Mouse (Mus musculus): Measurements from ENCODE around the gene Itga5. TPM values are rescaled to one million over a fixed set of nuclear protein-coding genes. Genes with fewer than 3 reads are reported as not detected.

The Itga5 gene
- polyA plus RNA-seq, 1 experiment from 2014 or later: 19.4 TPM

GRCm38 (mm10) chr15:103339166-103339960 is 27.2 kb downstream of the Itga5 start:
- Histone ChIP-seq H3K9ac (ENCODE audit: low read depth, low read length) (peak overlapping the region; percentile 41), H3K36me3 (ENCODE audit: insufficient read depth, low read length) (peaks cover 4% of the 10 kb centered on the region; the same call in 1 of the 2 replicates), H3K4me2 (ENCODE audit: low read length) (peak overlapping the region; percentile 91), H3K27ac (no peak overlapping the region), H3K4me1 (replicated peaks; ENCODE audit: insufficient read depth, low read length) (0 out of 2 replicates have a peak, but pooled peaks cover 9% of the 10 kb centered on the region), H3K27me3 (ENCODE audit: insufficient read depth, low read length) (peaks cover 19% of the 10 kb centered on the region), H3K4me3 (replicated peaks; ENCODE audit: low read depth, low read length) (peak overlapping the region; percentile 57), H3K9me3 (replicated peaks; ENCODE audit: low read length) (no peaks in the 10 kb centered on the region)
- no peak for DNase-seq (ENCODE audit: low spot score)
- TF ChIP-seq CTCF (IDR thresholded peaks at IDR 0.05; ENCODE audit: low read depth): no peak
- ATAC-seq (replicated peaks; ENCODE audit: low FRiP score, low read depth): 0 out of 2 replicates have a peak, but pooled peaks have one; percentile 31
- WGBS: 8% methylated on average over 31 of the region's 31 CpGs

GRCm38 (mm10) chr15:103338829-103339165 is 27.8 kb downstream of the Itga5 start:
- DNase-seq (ENCODE audit: low spot score) (no peak), ATAC-seq (replicated peaks; ENCODE audit: low FRiP score, low read depth) (0 out of 2 replicates have a peak, but pooled peaks have one; percentile 3)
- H3K4me1 ChIP-seq (replicated peaks; ENCODE audit: insufficient read depth, low read length): peaks cover 14% of the 10 kb centered on the region; the same call in 1 of the 2 replicates
- H3K9ac ChIP-seq (ENCODE audit: low read depth, low read length): no peak overlapping the region
- H3K27ac ChIP-seq: no peak overlapping the region
- H3K4me3 ChIP-seq (replicated peaks; ENCODE audit: low read depth, low read length): no peak overlapping the region
- TF ChIP-seq CTCF (IDR thresholded peaks at IDR 0.05; ENCODE audit: low read depth): no peak
- WGBS: 52% methylated on average over 4 of the region's 4 CpGs
- H3K27me3 ChIP-seq (ENCODE audit: insufficient read depth, low read length): peaks cover 19% of the 10 kb centered on the region
- H3K36me3 ChIP-seq (ENCODE audit: insufficient read depth, low read length): no peaks in the 10 kb centered on the region
- H3K4me2 ChIP-seq (ENCODE audit: low read length): peak overlapping the region; percentile 91; the same call in 1 of the 2 replicates
- no peaks in the 10 kb centered on the region for H3K9me3 ChIP-seq (replicated peaks; ENCODE audit: low read length)

GRCm38 (mm10) chr15:103336996-103337667 is 29.4 kb downstream of the Itga5 start:
- Histone ChIP-seq H3K4me2 (ENCODE audit: low read length) (no peak overlapping the region), H3K4me3 (replicated peaks; ENCODE audit: low read depth, low read length) (no peak overlapping the region), H3K9ac (ENCODE audit: low read depth, low read length) (no peak overlapping the region), H3K36me3 (ENCODE audit: insufficient read depth, low read length) (no peaks in the 10 kb centered on the region), H3K27ac (no peak overlapping the region), H3K27me3 (ENCODE audit: insufficient read depth, low read length) (peaks cover 19% of the 10 kb centered on the region), H3K9me3 (replicated peaks; ENCODE audit: low read length) (no peaks in the 10 kb centered on the region), H3K4me1 (replicated peaks; ENCODE audit: insufficient read depth, low read length) (peaks cover 16% of the 10 kb centered on the region; the same call in 1 of the 2 replicates)
- TF ChIP-seq CTCF (IDR thresholded peaks at IDR 0.05; ENCODE audit: low read depth): no peak
- DNase-seq (ENCODE audit: low spot score) (no peak), ATAC-seq (replicated peaks; ENCODE audit: low FRiP score, low read depth) (no peak)
- 24% methylated on average over 11 of the region's 11 CpGs for WGBS

- no peak overlapping the region for H3K4me2 ChIP-seq (ENCODE audit: low read length)
- H3K4me1 ChIP-seq (replicated peaks; ENCODE audit: insufficient read depth, low read length): peaks cover 16% of the 10 kb centered on the region; the same call in 1 of the 2 replicates
- DNase-seq (ENCODE audit: low spot score) (no peak), ATAC-seq (replicated peaks; ENCODE audit: low FRiP score, low read depth) (no peak)
- H3K9me3 ChIP-seq (replicated peaks; ENCODE audit: low read length): no peaks in the 10 kb centered on the region
- H3K27ac ChIP-seq: no peak overlapping the region
- H3K9ac ChIP-seq (ENCODE audit: low read depth, low read length): no peak overlapping the region
- no peak overlapping the region for H3K4me3 ChIP-seq (replicated peaks; ENCODE audit: low read depth, low read length)
- peaks cover 13% of the 10 kb centered on the region for H3K27me3 ChIP-seq (ENCODE audit: insufficient read depth, low read length)
- WGBS: 30% methylated on average over 7 of the region's 7 CpGs
- no peak for TF ChIP-seq CTCF (IDR thresholded peaks at IDR 0.05; ENCODE audit: low read depth)
- H3K36me3 ChIP-seq (ENCODE audit: insufficient read depth, low read length): no peaks in the 10 kb centered on the region
These were observed 30.9 kb downstream of the Itga5 start for GRCm38 (mm10) chr15:103335488-103336235.

GRCm38 (mm10) chr15:103335040-103335439 is 31.5 kb downstream of the Itga5 start:
- Histone ChIP-seq H3K27ac (no peak overlapping the region), H3K27me3 (ENCODE audit: insufficient read depth, low read length) (peaks cover 10% of the 10 kb centered on the region), H3K36me3 (ENCODE audit: insufficient read depth, low read length) (no peaks in the 10 kb centered on the region), H3K9ac (ENCODE audit: low read depth, low read length) (no peak overlapping the region), H3K4me2 (ENCODE audit: low read length) (no peak overlapping the region), H3K9me3 (replicated peaks; ENCODE audit: low read length) (no peaks in the 10 kb centered on the region), H3K4me3 (replicated peaks; ENCODE audit: low read depth, low read length) (no peak overlapping the region), H3K4me1 (replicated peaks; ENCODE audit: insufficient read depth, low read length) (peaks cover 13% of the 10 kb centered on the region; the same call in 1 of the 2 replicates)
- 60% methylated on average over 3 of the region's 3 CpGs for WGBS
- ATAC-seq (replicated peaks; ENCODE audit: low FRiP score, low read depth): no peak
- TF ChIP-seq CTCF (IDR thresholded peaks at IDR 0.05; ENCODE audit: low read depth): no peak
- DNase-seq (ENCODE audit: low spot score): no peak

- H3K4me2 ChIP-seq (ENCODE audit: low read length): no peak overlapping the region
- H3K36me3 ChIP-seq (ENCODE audit: insufficient read depth, low read length): no peaks in the 10 kb centered on the region
- H3K4me1 ChIP-seq (replicated peaks; ENCODE audit: insufficient read depth, low read length): peaks cover 9% of the 10 kb centered on the region; the same call in 1 of the 2 replicates
- H3K9me3 ChIP-seq (replicated peaks; ENCODE audit: low read length): no peaks in the 10 kb centered on the region
- TF ChIP-seq CTCF (IDR thresholded peaks at IDR 0.05; ENCODE audit: low read depth): no peak
- H3K27ac ChIP-seq: no peak overlapping the region
- 27% methylated on average over 2 of the region's 2 CpGs for WGBS
- DNase-seq (ENCODE audit: low spot score) (no peak), ATAC-seq (replicated peaks; ENCODE audit: low FRiP score, low read depth) (0 out of 2 replicates have a peak, but pooled peaks have one; percentile 40)
- H3K9ac ChIP-seq (ENCODE audit: low read depth, low read length): no peak overlapping the region
- no peak overlapping the region for H3K4me3 ChIP-seq (replicated peaks; ENCODE audit: low read depth, low read length)
- H3K27me3 ChIP-seq (ENCODE audit: insufficient read depth, low read length): peaks cover 6% of the 10 kb centered on the region
These were observed 32.4 kb downstream of the Itga5 start for GRCm38 (mm10) chr15:103334194-103334593.

Measured in kidney, postnatal 0 days (tissue).